Mouse (Mus musculus) CD8-positive naive resting alpha-beta T cell, adult 2 months (primary cell): ENCODE results near the gene Klhl8.
A peak's percentile ranks its signal among the peaks of the same experiment; 100 is the strongest.

Source experiments
- DNase-seq, 2 experiments: peaks; one replicate each; pipeline ENCODE4 v3.0.0; 2022; ENCODE audit warnings: low read depth in 2 of 2, low spot score in 2 of 2

Gene Klhl8

DNA sequence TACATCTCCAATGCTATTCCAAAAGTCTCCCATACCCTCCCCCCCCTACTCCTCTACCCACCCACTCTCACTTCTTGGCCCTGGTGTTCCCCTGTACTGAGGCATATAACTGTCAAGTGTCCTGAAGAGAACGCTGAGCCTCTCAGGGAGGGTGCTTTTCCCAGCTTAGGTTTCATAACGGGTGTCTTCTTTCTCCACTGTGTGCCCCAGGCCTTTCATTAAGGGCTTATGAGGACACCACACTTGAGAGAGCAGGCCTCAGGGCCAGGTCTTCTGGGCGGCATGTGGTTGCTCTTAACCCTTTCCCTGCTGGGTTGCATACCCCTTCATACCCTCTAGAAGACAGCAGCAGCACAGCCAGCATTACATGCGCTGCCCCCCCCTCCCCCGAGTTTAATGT lies 64.5 kb downstream of the Klhl8 start:
- DNase-seq, result no peak

DNA sequence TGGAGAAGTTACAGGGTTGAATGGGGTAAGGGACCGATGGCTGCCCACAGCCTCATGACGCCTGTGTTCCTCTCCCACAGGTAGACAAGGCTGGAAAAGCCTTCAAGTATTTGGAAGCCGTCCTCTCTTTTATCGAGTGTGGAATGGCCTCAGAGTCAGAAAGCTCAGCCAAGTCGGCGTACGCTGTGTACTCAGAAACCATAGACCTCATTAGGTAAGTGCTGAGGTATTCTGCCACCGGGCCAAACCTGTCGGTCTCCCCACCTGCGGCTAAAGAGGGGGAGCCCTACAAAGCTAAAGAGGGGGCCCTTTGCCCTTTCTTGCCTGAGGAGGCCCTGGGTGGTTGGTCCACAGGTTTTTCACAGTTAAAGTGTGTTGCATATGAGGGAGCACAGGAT lies 64.9 kb downstream of the Klhl8 start:
- no peak for DNase-seq

DNA sequence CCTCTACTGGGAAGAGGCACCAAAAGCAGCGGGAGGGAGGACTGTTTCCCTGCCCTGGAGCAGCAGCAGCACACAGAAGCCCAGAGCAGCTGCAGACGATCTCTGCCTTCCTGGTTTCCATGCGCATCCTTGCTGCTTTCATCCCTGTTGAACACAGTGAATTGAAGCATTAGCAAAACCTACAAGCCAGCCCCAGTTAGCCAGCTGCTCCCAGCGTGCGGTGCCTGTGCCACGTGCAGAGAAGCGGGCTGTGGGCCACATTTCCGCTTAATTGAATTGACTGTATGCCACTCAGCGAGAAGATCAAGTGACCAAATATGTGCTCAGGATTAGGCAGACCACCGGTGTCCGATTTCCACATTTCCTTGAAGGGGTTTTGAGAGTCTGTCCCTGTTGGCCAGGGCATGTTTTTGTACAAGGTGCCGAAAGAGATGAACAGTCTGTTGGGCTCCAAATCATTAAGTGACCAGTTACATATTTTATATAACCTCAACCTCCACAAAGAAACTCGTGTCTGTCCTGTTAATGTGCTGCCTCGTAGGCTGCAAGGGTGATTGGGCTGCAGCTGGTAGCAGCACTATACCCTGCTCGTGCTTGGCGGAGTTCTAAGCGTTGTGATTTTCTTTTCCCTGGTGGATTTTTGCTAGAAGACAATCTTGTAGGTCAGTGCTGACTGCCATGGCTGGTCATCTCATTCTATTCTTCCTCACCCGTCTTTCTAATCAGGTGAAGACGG lies 65.5 kb downstream of the Klhl8 start:
- no peak for DNase-seq

DNA sequence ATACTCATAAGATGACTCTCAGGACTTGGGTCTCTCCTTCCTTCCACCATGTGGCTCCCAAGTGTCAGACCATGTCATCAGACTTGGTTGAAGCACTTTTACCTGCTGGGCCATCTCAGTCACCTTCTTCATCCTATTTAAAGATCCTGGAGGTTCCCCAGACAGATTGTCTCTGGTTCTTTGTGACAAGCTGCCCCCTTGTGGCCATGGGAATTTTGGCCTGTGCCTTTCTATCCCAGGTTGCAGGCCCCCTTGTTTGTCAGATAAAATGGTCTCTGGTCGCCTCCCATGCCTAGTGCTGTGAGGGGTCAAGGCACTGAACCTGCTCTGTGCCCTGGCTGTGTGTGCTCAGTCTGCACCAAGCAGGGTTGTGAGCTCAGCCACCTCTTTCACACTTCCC lies 67.1 kb downstream of the Klhl8 start:
- DNase-seq, result peak in 1 of 2 experiments; percentile 6

DNA sequence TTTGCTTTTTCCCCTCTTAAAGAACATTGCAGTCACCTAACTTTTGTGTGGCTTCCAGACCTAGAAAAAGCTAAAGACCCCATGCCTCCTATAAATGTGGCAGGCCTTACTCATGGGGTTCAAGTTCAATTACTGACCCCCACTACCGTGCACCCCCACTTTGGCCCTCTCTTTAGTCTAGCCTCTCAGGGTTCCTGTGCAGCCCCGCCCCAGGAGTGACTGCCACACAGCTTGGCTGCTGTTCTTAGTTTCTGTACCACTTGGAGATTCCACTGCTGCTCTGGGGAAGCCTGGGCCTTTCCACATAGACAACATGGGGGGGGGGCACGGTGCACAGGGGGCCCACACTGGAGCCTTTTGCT lies 71.8 kb downstream of the Klhl8 start:
- DNase-seq, result no peak

DNA sequence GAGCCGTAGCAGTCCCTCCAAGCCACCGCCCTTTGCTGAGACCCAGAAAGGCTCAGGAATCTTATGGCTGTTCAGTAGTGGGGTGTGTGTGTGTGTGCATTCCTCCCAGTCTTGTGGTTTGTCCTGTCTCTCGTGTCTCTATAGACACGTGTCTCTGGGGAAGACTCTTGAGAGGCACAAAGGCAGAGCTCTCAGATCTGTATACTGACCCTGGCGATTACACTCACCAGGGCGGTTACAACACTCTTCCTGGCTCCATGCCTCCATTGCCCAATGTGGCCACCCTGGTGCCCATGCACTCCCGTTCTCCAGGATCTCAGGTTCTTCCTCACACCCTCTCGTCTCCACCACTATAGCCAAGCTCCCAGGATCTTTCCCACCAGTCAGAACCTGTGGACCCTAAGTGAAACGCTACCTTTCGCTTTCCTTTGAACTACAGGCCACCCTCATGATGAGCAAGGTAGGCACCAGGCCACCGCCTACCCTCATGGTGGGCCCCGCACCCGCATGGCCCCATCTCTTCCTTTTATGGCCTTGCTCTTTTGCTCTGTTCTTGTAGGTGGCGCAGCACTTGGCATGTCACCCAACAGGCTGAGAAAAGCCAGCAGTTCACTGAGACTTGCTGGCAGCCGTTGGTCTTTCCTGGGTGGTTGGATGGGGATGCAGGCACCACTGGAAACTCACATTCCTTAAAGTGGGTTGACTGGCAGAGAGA lies 72.4 kb downstream of the Klhl8 start:
- DNase-seq, result no peak

DNA sequence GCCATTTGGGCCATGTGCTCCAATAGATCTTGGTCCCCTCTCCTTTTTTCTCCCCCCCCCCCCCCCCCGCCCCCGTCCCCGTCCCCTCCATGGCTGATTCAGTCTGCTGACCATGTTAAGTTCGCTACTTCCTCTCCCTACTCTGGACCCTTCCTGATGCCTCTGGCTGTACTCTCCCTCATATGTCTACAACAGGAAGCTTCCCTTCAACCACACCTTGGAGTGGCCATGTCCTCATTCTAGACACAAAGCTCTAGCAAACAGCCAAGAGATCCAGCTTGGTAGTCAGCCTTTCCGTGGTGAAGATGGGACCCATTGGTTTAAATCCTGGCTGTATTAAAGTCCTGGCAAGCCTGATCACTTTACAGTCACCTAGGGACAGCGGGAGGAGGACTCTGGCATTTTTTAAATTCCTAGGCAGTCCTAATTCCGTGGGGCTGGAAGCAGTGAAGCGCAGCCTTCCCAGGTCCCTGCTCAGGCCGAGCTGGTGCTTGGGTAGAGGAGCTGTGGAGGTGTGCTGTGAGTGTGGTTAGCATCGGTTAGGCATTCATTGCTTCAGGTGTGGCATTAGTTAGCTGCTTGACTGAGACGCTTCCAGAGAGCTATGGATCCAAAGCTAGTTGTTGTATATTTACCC lies 74.8 kb downstream of the Klhl8 start:
- no peak for DNase-seq

DNA sequence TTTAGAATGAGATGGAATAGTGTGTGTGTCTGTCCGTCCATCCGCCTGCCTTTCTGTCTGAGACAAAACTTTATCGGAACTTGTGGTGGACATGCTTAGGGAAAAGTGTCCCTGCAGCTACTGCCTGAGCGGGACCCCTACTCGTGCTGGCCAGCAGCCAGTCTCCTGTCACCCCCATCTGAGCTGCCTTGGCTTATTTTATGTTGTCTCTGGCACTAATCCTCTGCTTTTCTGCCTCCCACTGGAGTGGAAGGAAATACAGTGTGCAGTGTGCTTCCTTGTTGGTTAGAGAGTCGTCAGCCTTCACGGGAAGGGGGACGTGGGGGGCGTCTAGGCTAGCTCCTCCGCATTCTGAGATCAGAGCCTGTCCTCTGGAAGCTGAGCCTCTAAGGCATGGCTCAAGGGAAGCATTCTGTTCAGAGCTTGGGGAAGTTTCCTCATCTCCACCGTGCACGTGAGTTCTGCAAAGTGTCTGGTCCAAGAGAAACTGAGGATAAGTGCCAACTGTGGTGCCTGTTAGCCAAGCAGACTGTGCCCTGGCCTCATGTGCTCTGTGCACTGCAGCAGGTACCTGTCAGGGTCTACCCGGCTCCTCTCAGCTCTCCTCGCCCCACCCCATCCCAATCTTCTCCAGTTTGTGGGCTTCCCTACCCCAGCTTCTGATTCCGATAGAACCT lies 75.5 kb downstream of the Klhl8 start:
- no peak for DNase-seq

DNA sequence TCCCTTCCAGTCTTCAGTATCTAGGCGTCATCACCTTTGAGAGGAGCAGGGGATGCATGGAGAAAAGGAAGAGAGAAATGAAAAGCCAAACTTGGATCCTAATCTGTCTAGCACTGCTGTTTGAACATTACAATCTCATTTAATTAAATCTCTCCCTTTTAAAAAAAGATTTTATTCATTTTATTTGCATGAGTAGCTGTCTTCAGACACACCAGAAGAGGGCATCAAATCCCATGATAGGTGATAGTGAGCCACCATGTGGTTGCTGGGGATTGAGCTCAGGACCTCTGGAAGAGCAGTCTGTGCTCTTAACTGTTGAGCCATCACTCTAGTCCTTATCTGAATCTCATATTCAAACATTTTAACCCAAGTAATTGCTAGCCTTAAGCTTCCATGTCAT lies 80.2 kb downstream of the Klhl8 start:
- no peak for DNase-seq

DNA sequence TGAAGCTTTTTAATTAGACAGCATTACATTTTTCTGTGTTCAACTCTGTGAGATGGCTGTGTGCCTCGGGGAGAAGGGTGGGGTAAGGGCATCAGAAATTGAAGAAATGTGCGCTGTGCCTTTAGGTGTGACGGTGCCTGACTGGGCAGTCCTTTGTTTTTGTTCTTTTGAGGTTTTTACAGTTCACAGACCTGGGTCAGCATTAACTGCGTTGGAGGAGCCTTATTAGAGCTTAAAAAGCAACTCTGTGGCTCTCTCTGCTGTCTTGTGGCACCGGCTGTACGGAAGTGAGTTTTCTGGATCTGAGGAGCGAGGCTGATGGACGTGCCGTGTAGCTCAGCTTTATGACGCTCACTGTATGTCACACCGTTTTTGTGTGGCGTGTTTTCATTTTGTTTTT lies 81.9 kb downstream of the Klhl8 start:
- DNase-seq, result no peak

DNA sequence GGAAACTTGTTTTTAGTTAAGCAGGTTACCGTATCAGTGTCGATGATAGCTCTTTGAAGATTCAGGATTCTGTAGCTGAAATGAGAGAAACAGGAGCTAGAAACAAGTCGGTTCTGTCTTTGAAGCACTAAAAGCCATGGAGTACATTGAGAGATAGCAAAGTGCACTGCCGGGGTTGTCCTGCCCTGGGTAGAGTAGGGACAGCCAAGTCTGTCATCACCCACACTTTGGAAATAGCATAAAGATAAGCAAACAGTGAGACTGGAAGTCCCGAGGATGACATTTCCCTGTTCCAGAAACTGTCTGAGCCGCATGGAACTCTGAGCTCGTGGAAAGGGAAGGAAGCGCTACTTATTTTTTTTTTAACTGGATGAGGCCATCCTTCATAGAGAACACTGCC lies 82.3 kb downstream of the Klhl8 start:
- no peak for DNase-seq

DNA sequence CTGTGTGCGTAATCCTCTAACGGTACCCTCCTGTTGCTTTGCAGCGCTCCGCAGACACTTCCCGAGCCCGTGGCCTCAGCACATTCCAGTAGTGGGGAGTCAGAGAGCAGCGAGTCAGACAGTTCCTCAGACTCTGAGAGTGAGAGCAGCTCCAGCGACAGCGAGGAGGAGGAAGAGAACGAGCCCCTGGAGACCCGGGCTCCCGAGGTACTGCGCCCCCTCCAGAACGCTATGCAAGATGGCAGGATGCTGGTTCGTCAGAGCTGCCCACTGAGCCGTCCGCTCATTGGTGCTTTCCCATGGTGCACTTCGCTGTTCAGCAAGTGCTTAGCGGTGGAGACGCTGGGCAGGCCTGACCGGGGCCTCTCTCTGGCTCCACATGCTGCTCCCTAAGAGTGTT lies 82.8 kb downstream of the Klhl8 start:
- no peak for DNase-seq

DNA sequence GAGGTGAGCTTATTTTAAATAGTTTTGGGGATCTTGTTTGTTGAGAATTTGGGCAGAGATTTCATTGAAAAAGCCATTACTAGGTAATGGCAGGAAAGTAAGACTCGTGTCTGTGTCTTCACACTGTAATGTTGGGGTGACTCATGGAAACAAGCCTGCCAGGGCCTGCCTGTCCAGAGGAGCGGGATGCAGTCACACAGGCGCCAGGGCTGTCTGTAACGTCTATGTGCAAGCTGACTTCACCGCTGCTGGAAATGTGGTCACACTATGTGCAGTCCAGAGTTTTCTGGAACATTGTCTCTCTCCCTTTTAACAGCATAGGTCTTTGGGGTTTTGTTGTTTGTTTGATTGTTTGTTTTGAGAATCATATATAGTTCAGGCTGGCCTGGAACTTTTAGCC lies 88.1 kb downstream of the Klhl8 start:
- no peak for DNase-seq

DNA sequence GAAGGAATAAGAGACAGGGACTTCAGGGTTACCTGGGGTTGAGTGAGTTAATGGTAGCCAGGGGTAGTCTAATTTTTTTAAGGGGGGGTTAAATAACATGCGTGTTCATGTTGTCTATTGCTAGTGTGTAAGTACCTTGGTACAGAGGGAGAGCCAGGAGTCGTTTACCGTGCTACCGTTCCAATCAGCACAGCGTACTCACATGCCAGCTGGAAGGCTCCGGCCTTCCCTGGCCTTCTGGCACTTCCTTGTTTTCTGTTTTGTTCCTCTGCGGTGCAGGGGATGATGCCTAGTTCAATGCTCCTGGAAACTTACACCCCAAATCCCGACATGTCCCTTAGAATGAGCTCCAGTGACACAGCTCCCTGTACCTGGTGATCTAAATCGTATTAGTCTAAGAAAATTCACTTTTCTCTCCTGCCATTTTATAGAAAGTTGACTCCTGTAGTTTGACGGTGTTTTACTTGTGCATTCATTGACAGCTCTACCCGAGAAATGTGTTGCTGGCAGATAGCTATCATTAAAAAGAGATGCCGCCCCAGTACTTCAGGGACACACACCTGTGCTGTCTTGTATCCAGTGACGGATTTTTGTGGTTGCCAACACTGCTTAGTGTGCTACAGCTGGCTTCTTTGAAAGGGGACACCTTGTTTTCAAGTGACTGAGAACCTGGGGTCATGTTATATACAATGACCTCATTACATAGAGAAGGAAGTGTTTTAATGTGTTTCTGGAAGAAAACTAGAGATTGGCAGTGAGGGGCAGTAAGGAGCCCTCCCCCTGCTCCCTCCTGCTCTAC lies 89.4 kb downstream of the Klhl8 start:
- no peak for DNase-seq

DNA sequence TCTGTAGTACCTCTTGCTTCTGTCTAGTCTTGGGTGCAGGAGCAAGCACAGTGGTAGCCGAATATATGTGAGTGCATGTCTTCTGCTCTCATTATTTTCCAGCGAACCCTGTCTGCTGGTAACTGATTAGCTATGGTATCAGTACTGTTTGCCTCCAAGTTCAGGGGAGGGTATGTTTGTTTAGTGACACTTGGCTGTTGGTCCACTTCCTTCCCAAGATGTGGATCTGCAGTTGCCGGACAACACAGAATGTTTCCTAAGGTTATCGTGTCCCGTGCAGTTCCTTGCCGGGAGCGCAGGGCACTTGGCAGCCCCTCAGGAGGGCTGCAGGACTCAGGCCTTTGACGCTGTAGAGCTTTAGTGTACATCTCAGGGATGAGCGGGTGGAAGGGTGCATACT lies 90.0 kb downstream of the Klhl8 start:
- no peak for DNase-seq

DNA sequence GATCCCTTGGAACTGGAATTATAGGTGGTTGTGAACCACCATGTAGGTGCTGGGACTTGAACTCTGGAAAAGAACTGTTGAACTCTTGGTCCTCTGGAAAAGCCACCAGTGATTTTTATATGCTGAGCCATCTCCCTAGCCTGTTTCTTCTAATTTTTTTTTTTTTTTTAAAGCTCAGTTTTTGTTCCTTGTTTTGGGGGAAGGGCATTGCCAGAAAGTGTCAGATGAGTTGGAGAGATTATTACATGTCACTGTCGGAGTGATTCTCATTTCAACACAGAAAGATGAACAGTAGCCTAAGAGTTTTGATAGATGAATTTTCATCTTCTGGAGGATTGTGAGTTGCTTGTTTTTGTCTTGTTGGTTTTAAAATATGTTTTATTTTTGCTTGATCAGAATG lies 91.4 kb downstream of the Klhl8 start:
- no peak for DNase-seq

DNA sequence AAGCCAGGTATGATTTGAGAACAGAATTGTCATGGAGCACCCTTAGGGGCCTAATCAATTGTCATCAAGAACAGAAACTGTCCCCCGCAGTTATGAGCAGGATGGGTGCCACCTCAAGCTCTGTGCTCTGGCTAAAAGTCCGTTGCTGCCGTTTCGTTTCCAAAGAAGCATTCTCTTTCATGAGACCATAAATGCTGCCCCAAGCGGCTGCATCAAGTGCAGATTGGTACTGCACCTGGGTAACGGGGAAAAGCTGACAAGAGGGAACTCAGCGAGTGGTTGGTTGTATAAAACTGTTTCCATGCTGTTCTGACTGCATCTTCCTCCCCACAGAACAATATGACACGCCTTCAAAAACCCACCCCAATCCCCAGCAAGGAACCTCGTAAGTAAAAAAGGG lies 92.5 kb downstream of the Klhl8 start:
- DNase-seq, result no peak

DNA sequence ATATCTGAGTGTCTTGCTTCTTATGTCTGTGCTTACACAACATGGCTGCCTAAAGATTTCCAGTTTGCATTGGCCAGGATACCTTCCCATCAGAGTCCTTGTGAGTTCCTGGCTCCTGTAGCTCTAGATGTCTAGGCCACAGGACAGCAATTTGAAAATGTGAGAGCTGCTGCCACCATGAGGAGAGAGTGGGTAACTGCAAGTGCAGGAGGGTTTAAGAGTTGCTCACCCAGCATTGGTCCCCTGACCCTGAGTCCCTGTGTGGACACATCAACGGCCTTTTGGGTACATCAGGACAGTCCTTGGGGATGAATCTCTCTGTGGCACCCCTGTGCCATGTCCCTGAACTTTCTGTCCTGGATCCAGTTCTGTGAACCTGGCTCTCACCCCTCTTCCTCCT lies 93.3 kb downstream of the Klhl8 start:
- DNase-seq, result peak; percentile 61 to 73

DNA sequence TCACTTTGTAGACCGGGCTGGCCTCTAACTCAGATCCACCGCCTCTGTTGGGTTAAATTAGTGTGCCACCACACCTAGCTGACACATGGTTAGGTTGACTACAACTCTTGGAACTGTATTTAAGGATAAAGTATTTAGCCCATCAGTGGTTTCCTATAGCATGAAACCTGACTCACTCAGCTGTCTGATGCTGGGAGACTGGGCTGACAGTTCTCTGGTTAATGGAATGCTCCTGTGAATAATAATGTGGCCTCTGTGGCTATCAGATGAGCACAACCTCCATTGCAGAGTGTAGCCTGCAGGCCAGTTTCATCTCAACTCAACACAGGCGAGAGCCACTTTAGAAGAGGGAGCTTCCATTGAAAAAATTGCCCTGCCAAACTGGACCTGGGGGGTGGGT lies 94.3 kb downstream of the Klhl8 start:
- DNase-seq, result no peak

DNA sequence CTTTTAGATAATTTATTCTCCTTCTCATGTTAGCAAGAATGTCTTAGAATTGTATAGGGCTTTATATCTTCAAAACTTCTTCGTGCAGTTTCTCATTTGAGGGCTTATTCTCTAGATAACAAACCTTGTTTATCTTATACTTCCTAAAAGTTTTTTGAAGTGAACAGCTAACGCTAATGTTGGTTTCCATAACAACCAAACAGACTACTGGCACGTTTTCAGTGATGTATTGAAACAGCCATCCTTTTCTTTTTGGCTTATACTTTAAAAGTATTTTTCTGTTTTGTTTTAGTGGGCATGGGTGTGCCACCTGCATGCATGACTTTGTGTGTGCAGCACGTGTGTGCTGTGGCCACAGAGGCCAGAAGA lies 95.8 kb downstream of the Klhl8 start:
- DNase-seq, result no peak

DNA sequence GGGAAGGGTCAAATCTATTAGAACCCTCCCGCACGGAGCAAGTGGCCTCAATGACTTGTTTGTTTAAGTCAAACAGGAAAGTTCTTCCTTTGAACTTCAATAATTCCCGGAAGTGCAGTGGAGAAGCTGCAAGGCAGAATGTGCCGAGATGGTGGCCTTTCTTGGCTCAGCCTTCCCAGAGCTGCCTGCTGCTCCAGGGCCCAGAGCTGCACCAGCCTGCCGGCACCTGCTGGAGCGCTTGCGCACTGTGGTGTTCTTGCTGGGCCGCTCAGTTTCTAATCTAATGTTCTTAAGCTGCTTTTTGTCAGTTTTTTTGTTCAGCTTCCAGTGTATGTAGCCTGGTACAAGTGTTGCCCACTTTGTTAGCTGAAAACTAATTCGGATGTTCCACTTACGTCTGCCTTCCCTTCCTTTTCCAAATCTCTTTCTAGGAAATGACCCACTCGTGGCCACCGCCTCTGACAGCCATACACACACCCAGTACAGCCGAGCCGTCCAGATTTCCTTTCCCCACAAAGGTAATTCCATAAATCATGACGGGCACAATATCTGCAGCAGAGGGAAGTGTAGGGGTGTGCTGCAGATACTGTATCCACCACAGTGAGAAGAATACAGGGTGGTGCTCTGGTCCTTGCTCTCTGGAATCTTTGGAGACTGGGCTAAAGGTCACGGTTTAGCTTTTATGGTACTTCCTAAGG lies 96.4 kb downstream of the Klhl8 start:
- no peak for DNase-seq
